16 mouse cellular contexts compared by ENCODE assay signal in the genomic region with DNA sequence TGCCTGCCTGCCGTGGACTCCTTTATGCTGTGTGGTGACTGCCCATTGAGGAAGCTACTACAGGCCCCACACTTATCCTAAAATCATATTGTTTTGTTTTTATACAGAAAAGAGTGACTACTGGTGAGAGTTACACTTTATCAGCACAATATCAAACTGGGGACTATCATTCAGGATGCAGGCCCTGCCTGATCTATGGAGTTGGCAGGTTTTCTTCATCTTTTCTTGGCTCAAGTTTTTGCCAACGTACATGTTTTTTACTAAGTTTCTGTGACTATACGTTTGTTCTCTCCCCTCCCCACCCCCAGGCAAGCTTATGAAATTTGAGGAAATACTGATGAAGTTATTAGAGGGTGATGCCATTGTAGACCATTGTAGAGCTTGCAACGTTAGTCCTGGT.
"Had no signal": no experiment of that assay in that cellular context is flagged by ENCODE, and none has a peak within 500 bp of the region (broad histone marks: within the 10 kb centered on the region; RNA-seq: fewer than 3 reads in every experiment).

No protein-coding gene starts in this region.

- ATAC-seq: hindbrain, embryonic 16.5 days; inflammation-experienced regulatory T-cells, adult 6 months; intestine, embryonic 15.5 days; intestine, postnatal 0 days had no signal

- DNase-seq: gastrocnemius, postnatal 10 days; gastrocnemius, postnatal 25 days; heart, adult 18-20 months; heart, postnatal 10 days; heart, postnatal 4 days; kidney, adult 18-20 months; kidney, adult 8-10 months; kidney, postnatal 10 days; kidney, postnatal 25 days; kidney, postnatal 4 days; liver; liver, embryonic 13.5 days had no signal
